Mouse (Mus musculus) CH12.LX (cell line): ENCODE data around the gene Olfr224. TPM values are rescaled to one million over a fixed set of nuclear protein-coding genes. Genes with fewer than 3 reads are reported as not detected.

ENCODE experiments used
- DNase-seq: peaks from one replicate; pipeline ENCODE4 v3.0.0-alpha.2; 2013; ENCODE audit errors: extremely low read depth
- H3K27ac ChIP-seq: 2 replicates; pipeline ENCODE4 v1.5.1; 2012; ENCODE audit warnings: low read depth, mild to moderate bottlenecking, control low read depth, moderate library complexity; ENCODE audit not compliant: insufficient read depth
- H3K27me3 ChIP-seq: replicated peaks from 2 replicates; pipeline ENCODE3; 2012; ENCODE audit warnings: inconsistent platforms
- H3K36me3 ChIP-seq, 2 experiments: replicated peaks in 1 of 2; 2 replicates each; pipeline versions ENCODE3 to v1.6.1; 2012; ENCODE audit warnings: inconsistent platforms in 1 of 2, low read length in 1 of 2, mild to moderate bottlenecking in 1 of 2, mixed read lengths in 1 of 2, moderate library complexity in 1 of 2; ENCODE audit not compliant: control insufficient read depth in 1 of 2, insufficient read depth in 1 of 2
- H3K4me1 ChIP-seq, 2 experiments: 2 replicates each; pipeline ENCODE4 v1.6.1; 2012; ENCODE audit warnings: inconsistent platforms in 1 of 2, moderate library complexity in 1 of 2; ENCODE audit not compliant: insufficient read depth in 2 of 2, control insufficient read depth in 1 of 2
- H3K4me2 ChIP-seq: 2 replicates; pipeline ENCODE4 v1.6.1; 2012; ENCODE audit warnings: low read depth, mild to moderate bottlenecking, control low read depth; ENCODE audit not compliant: poor library complexity, insufficient read depth, severe bottlenecking
- H3K4me3 ChIP-seq, 3 experiments: fragments of 150-350 bp in 1 of 3; sonication (generic) in 1 of 3; replicated peaks in 1 of 3; 2 replicates each; pipeline versions ENCODE3 to v1.5.1; 2011 to 2012; ENCODE audit warnings: low read depth in 2 of 3, low read length in 2 of 3, mild to moderate bottlenecking in 2 of 3, moderate library complexity in 2 of 3, control low read depth in 1 of 3, improper control_type of control experiment in 1 of 3, inconsistent platforms in 1 of 3, mixed read lengths in 1 of 3; ENCODE audit not compliant: poor library complexity in 1 of 3
- H3K79me2 ChIP-seq: replicated peaks from 2 replicates; pipeline ENCODE4 v1.6.1; 2012; ENCODE audit warnings: mild to moderate bottlenecking, moderate library complexity; ENCODE audit not compliant: control insufficient read depth, poor library complexity, insufficient read depth, severe bottlenecking; ENCODE audit errors: extremely low read depth
- H3K9ac ChIP-seq: 2 replicates; pipeline ENCODE4 v1.6.1; 2012; ENCODE audit warnings: low read depth, mild to moderate bottlenecking, control low read depth, moderate library complexity; ENCODE audit not compliant: insufficient read depth
- H3K9me3 ChIP-seq: replicated peaks from 2 replicates; pipeline ENCODE3; 2012; ENCODE audit warnings: low read length, inconsistent platforms, mixed read lengths
- BHLHE40 ChIP-seq: IDR thresholded peaks from 2 replicates; pipeline ENCODE4 v1.6.1; 2011; ENCODE audit warnings: mild to moderate bottlenecking, low read depth, low read length, improper control_type of control experiment
- CHD1 ChIP-seq: IDR thresholded peaks from 2 replicates; pipeline ENCODE4 v1.6.1; 2012; ENCODE audit warnings: low read depth, low read length, improper control_type of control experiment, inconsistent platforms
- CHD2 ChIP-seq: IDR thresholded peaks from 2 replicates; pipeline ENCODE4 v1.6.1; 2011; ENCODE audit warnings: low read length, improper control_type of control experiment
- CTCF ChIP-seq, 2 experiments: IDR thresholded peaks in 1 of 2; conservative IDR thresholded peaks in 1 of 2; 2 replicates each; pipeline ENCODE4 v1.5.1; 2011 to 2012; ENCODE audit warnings: low read depth in 2 of 2, low read length in 2 of 2, improper control_type of control experiment in 1 of 2, inconsistent platforms in 1 of 2, mild to moderate bottlenecking in 1 of 2, moderate library complexity in 1 of 2
- ELF1 ChIP-seq: IDR thresholded peaks from 2 replicates; pipeline ENCODE4 v1.6.1; 2014; ENCODE audit warnings: low read depth, mild to moderate bottlenecking, inconsistent platforms, low read length, improper control_type of control experiment
- EP300 ChIP-seq: IDR thresholded peaks from 2 replicates; pipeline ENCODE4 v1.6.1; 2011; ENCODE audit warnings: low read length, improper control_type of control experiment
- IRF4 ChIP-seq: IDR thresholded peaks from 2 replicates; pipeline ENCODE4 v1.6.1; 2014; ENCODE audit warnings: low read depth, mild to moderate bottlenecking, inconsistent platforms, low read length, improper control_type of control experiment
- JUN ChIP-seq: IDR thresholded peaks from 2 replicates; pipeline ENCODE4 v1.6.1; 2011; ENCODE audit warnings: low read depth, mild to moderate bottlenecking, low read length, improper control_type of control experiment, moderate library complexity; ENCODE audit not compliant: insufficient read depth
- JUND ChIP-seq: conservative IDR thresholded peaks from 2 replicates; pipeline ENCODE4 v1.6.1; 2011; ENCODE audit warnings: low read depth, low read length, improper control_type of control experiment
- KAT2A ChIP-seq: IDR thresholded peaks from 2 replicates; pipeline ENCODE4 v1.6.1; 2012; ENCODE audit warnings: low read length, improper control_type of control experiment, inconsistent platforms; ENCODE audit not compliant: insufficient replicate concordance
- MAFK ChIP-seq: IDR thresholded peaks from 2 replicates; pipeline ENCODE4 v1.6.1; 2011; ENCODE audit warnings: low read length, improper control_type of control experiment; ENCODE audit not compliant: insufficient replicate concordance
- MAX ChIP-seq: IDR thresholded peaks from 2 replicates; pipeline ENCODE4 v1.6.1; 2011; ENCODE audit warnings: low read length, improper control_type of control experiment
- MAZ ChIP-seq: IDR thresholded peaks from 2 replicates; pipeline ENCODE4 v1.6.1; 2012; ENCODE audit warnings: low read depth, mild to moderate bottlenecking, inconsistent platforms, low read length, improper control_type of control experiment, moderate library complexity
- MXI1 ChIP-seq: IDR thresholded peaks from 2 replicates; pipeline ENCODE4 v1.6.1; 2011; ENCODE audit warnings: mild to moderate bottlenecking, low read depth, low read length, improper control_type of control experiment
- NRF1 ChIP-seq: IDR thresholded peaks from 2 replicates; pipeline ENCODE4 v1.6.1; 2014; ENCODE audit warnings: low read depth, mild to moderate bottlenecking, inconsistent platforms, low read length, improper control_type of control experiment, moderate library complexity
- PAX5 ChIP-seq: IDR thresholded peaks from 2 replicates; pipeline ENCODE4 v1.6.1; 2012; ENCODE audit warnings: low read length, inconsistent platforms, mixed read lengths
- POLR2A ChIP-seq: IDR thresholded peaks from 2 replicates; pipeline ENCODE4 v1.6.1; 2011; ENCODE audit warnings: low read depth, mild to moderate bottlenecking, improper control_type of control experiment, low read length
- RAD21 ChIP-seq: IDR thresholded peaks from 2 replicates; pipeline ENCODE4 v1.6.1; 2011; ENCODE audit warnings: low read depth, mild to moderate bottlenecking, low read length, improper control_type of control experiment, moderate library complexity
- SMC3 ChIP-seq: IDR thresholded peaks from 2 replicates; pipeline ENCODE4 v1.6.1; 2011; ENCODE audit warnings: low read depth, low read length, improper control_type of control experiment
- TBP ChIP-seq: conservative IDR thresholded peaks from 2 replicates; pipeline ENCODE4 v1.6.1; 2011; ENCODE audit warnings: low read depth, low read length, improper control_type of control experiment
- USF2 ChIP-seq: conservative IDR thresholded peaks from 2 replicates; pipeline ENCODE4 v1.6.1; 2011; ENCODE audit warnings: low read depth, low read length, improper control_type of control experiment
- ZC3H11A ChIP-seq: IDR thresholded peaks from 2 replicates; pipeline ENCODE4 v1.6.1; 2012; ENCODE audit warnings: low read depth, mild to moderate bottlenecking, inconsistent platforms, low read length, improper control_type of control experiment
- ZNF384 ChIP-seq: IDR thresholded peaks from 2 replicates; pipeline ENCODE4 v1.6.1; 2012; ENCODE audit warnings: low read depth, low read length, improper control_type of control experiment, inconsistent platforms
- dilution Hi-C: fragments of 300-500 bp; cut with MboI; formaldehyde crosslinking; loops from 2 replicates; pipeline ENCODE4 v1.14.3; 2020; ENCODE audit warnings: low sequenced_read_pairs; ENCODE audit not compliant: extremely low pct_unique_long_range_greater_than_20kb, extremely low pct_ligation_motif_present
- in situ Hi-C: fragments of 300-500 bp; cut with MboI; formaldehyde crosslinking; loops from 3 replicates; pipeline ENCODE4 v1.14.3; 2019; ENCODE audit warnings: low sequenced_read_pairs, low pct_ligation_motif_present, low pct_unique_long_range_greater_than_20kb, mixed read lengths
- polyA plus RNA-seq: library from polyadenylated mRNA; unstranded; fragments of >175 nt; gene quantifications from 2 replicates; pipeline ENCODE4 v1.2.1, GENCODE M21; 2012; ENCODE audit warnings: low read depth; ENCODE audit not compliant: insufficient read length
- total RNA-seq, 2 experiments: library from RNA; depleted of rRNA; stranded (reverse); fragments of 300-350 nt in 1 of 2; fragments of >200 nt in 1 of 2; gene quantifications; 2 replicates each; pipeline ENCODE4 v1.2.3; 2012 to 2014

Gene Olfr224
- total and polyA plus RNA-seq, 3 experiments, result not detected

DNA sequence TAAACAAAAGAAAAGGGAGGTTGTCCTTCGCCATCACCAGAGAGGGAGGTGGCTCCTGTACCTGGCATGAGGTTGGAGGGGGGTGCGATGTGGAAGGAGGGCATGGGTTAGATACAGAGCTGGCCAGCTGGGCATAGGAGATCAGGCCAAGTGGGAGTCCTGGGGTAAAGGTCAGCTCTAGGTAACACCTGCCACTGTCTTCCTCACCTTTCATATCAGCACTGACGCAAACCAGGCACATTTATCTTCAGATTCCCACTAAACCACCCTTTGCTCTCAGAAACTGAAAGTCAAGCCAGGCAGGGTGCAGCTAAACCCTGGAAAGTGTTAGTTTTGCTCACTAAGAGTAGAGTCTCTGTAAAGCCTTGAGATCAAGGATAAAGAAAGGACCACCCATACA, 48.0 kb upstream of the Olfr224 start:
- DNase-seq, result no peak
- Histone ChIP-seq H3K27ac (no peak overlapping the region), H3K9me3 (no peaks in the 10 kb centered on the region), H3K27me3 (peaks cover 97% of the 10 kb centered on the region)
- TF ChIP-seq CHD1, result no peak
- TF ChIP-seq BHLHE40, result no peak
- no peak for TF ChIP-seq ELF1
- no peak for TF ChIP-seq JUN
- TF ChIP-seq MXI1, result no peak
- no peak for TF ChIP-seq MAX
- no peak for TF ChIP-seq CHD2
- TF ChIP-seq SMC3, result no peak
- no peak for TF ChIP-seq EP300
- no peak for TF ChIP-seq ZC3H11A
- TF ChIP-seq USF2, result no peak
- TF ChIP-seq RAD21, result no peak
- TF ChIP-seq IRF4, result no peak
- TF ChIP-seq MAZ, result no peak
- TF ChIP-seq KAT2A, result no peak
- no peak for TF ChIP-seq CTCF (conservative IDR thresholded peaks at IDR 0.05 in 1 of 2, IDR thresholded peaks at IDR 0.05 in 1 of 2; ENCODE audit: low read depth in 2 of 2, low read length in 2 of 2)
- TF ChIP-seq NRF1, result no peak
- no peak for TF ChIP-seq MAFK
- TF ChIP-seq JUND, result no peak
- TF ChIP-seq ZNF384, result no peak
- TF ChIP-seq, all 38 proteins: peak for 0
- Histone ChIP-seq H3K4me1 (no peaks in the 10 kb centered on the region), H3K4me3 (no peak overlapping the region), H3K79me2 (no peaks in the 10 kb centered on the region), H3K9ac (no peak overlapping the region), H3K4me2 (no peak overlapping the region; the same call in 1 of the 2 replicates), H3K36me3 (no peaks in the 10 kb centered on the region)
- dilution Hi-C loops (no loop called here), in situ Hi-C loops (no loop called here)

DNA sequence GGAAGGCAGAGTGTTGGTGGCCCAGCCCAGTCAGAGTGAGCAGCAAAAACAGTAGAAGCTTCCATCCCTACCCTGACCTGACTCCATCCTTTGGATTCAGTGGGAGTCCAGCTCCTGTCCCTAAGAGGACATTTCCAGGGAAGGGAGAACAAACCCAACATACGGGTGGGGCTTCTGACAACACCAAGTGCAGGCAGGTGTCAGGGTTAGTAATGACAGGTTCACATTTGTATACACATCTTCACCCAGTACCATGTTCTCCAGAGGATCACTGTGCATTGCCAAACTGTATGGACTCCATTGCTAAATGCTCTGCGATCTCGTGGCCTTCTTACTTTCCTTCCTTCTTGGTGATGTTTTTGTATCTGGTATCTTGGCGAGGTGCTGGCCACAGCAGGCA, 45.6 kb upstream of the Olfr224 start, which contains the start of gene 2210407C18Rik:
Gene 2210407C18Rik, minus strand, starts transcription at position 101 of the 400 bp plus-strand sequence.
- dilution Hi-C loops, result no loop called here
- Histone ChIP-seq H3K4me2 (no peak within 1 kb of the TSS), H3K27ac (no peak within 1 kb of the TSS), H3K27me3 (peaks cover 96% of the 10 kb centered on the region), H3K9ac (no peak within 1 kb of the TSS), H3K79me2 (no peaks in the 10 kb centered on the region), H3K36me3 (no peaks in the 10 kb centered on the region), H3K4me3 (no peak within 1 kb of the TSS), H3K4me1 (no peaks in the 10 kb centered on the region), H3K9me3 (no peaks in the 10 kb centered on the region)
- in situ Hi-C loops, result no loop called here
- DNase-seq, result no peak
- no peak for TF ChIP-seq KAT2A
- TF ChIP-seq POLR2A, result no peak
- no peak for TF ChIP-seq BHLHE40
- no peak for TF ChIP-seq PAX5
- no peak for TF ChIP-seq CHD2
- TF ChIP-seq CHD1, result no peak
- TF ChIP-seq IRF4, result no peak
- TF ChIP-seq TBP, result no peak
- no peak for TF ChIP-seq ZC3H11A
- TF ChIP-seq MAZ, result no peak
